Mouse (Mus musculus) midbrain, postnatal 0 days (tissue): Measurements from ENCODE around the gene Aars. TPM values are rescaled to one million over a fixed set of nuclear protein-coding genes. Genes with fewer than 3 reads are reported as not detected.

Experiments used
- ATAC-seq: fragments of 200-750 bp; cut with Nextera tagmentation; 2 replicates; pipeline ENCODE4 v1.8.0; 2017; ENCODE audit warnings: moderate number of reproducible peaks, mild to moderate bottlenecking, moderate TSS enrichment, moderate library complexity; ENCODE audit not compliant: low FRiP score
- DNase-seq: peaks from one replicate; pipeline ENCODE4 v3.0.0-alpha.2; 2015; ENCODE audit warnings: low spot score
- H3K27ac ChIP-seq: fragments of 300-500 bp; sonication (generic); 2 replicates; pipeline ENCODE4 v1.5.1; 2014; ENCODE audit warnings: low read depth, mild to moderate bottlenecking, low read length, mixed read lengths
- H3K27me3 ChIP-seq: fragments of 300-500 bp; sonication (generic); 2 replicates; pipeline ENCODE4 v1.6.1; 2014; ENCODE audit warnings: low read length, control low read depth, mixed read lengths; ENCODE audit not compliant: insufficient read depth
- H3K36me3 ChIP-seq: fragments of 300-500 bp; sonication (generic); 2 replicates; pipeline ENCODE4 v1.6.1; 2014; ENCODE audit warnings: low read length, control low read depth, mixed read lengths; ENCODE audit not compliant: insufficient read depth
- H3K4me1 ChIP-seq: fragments of 300-500 bp; sonication (generic); 2 replicates; pipeline ENCODE4 v1.6.1; 2014; ENCODE audit warnings: mild to moderate bottlenecking, control low read depth, antibody characterized with exemption, low read length, mixed read lengths; ENCODE audit not compliant: insufficient read depth
- H3K4me2 ChIP-seq: fragments of 300-500 bp; sonication (generic); 2 replicates; pipeline ENCODE4 v1.6.1; 2014; ENCODE audit warnings: low read depth, mild to moderate bottlenecking, low read length, mixed read lengths; ENCODE audit not compliant: poor library complexity, severe bottlenecking
- H3K4me3 ChIP-seq: fragments of 300-500 bp; sonication (generic); 2 replicates; pipeline ENCODE4 v1.5.1; 2014; ENCODE audit warnings: low read depth, mild to moderate bottlenecking, low read length, moderate library complexity
- H3K9ac ChIP-seq: fragments of 300-500 bp; sonication (generic); replicated peaks from 2 replicates; pipeline ENCODE4 v1.6.1; 2014; ENCODE audit warnings: mild to moderate bottlenecking, low read length, moderate library complexity, mixed read lengths; ENCODE audit not compliant: poor library complexity, severe bottlenecking
- H3K9me3 ChIP-seq: fragments of 300-500 bp; sonication (generic); 2 replicates; pipeline ENCODE4 v1.6.1; 2016; ENCODE audit warnings: low read length, control low read depth
- CTCF ChIP-seq: IDR thresholded peaks from 2 replicates; pipeline ENCODE4 v1.5.1; 2016; ENCODE audit warnings: antibody characterized with exemption, mild to moderate bottlenecking
- WGBS: fragments of 180-500 bp; shearing (Covaris S2); extraction: QIAGEN DNeasy Blood & Tissue Kit; methylation state at CpG from one replicate; pipeline ENCODE4 v1.1.7; 2014; 5-methylcytosine and 5-hydroxymethylcytosine counted together
- polyA plus RNA-seq: library from polyadenylated mRNA; unstranded; fragments of >200 nt; fragmentation: Nextera tagmentation; extraction: Ambion mirVana; gene quantifications from 2 replicates; pipeline ENCODE4 v1.2.1, GENCODE M21; 2015
- total RNA-seq: library from RNA; depleted of rRNA; stranded (reverse); fragments of >200 nt; gene quantifications from 2 replicates; pipeline ENCODE4 v1.2.3, GENCODE M21; 2014

Gene Aars
- total and polyA plus RNA-seq, 2 experiments from 2014 or later: 86.8 to 110 TPM

DNA sequence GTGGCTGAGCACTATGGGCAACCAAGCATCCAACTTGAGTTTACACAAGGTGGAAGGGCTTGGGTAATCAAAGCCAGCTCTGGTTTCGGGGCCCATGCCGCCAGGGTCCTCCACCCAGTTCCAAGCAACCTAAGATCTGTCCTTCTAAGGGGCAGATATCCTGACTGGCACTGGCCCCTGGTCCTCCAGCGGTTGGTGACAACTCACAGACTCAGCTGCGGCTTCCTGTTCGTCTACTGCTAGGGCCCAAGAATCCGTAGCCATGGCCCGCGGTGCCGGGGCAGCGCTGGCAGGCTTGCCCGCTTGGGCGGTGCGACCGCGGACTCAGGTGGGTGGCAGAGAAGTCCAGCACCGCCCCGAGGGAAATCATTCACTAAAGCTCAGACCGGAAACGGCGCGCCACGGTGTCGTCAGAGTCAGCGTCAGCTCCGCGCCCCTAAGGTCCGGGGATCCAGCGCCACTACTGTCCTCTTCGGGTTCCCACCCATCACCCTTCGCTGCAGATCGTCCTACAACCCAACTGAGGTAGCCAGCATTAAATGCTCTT is 5.5 kb upstream of the Aars start:
- H3K9ac ChIP-seq: peak overlapping the region; percentile 86
- peak overlapping the region; percentile 72 for H3K4me3 ChIP-seq
- TF ChIP-seq CTCF: peak; percentile 18; the same call in 1 of the 2 replicates
- 0% methylated on average over 31 of the region's 31 CpGs for WGBS
- ATAC-seq: peak; percentile 87
- H3K4me2 ChIP-seq: peak overlapping the region; percentile 73
- no peaks in the 10 kb centered on the region for H3K36me3 ChIP-seq
- peak; percentile 95 for DNase-seq
- H3K27me3 ChIP-seq: 0 out of 2 replicates have a peak, but pooled peaks cover 7% of the 10 kb centered on the region
- no peaks in the 10 kb centered on the region for H3K4me1 ChIP-seq
- H3K9me3 ChIP-seq: no peaks in the 10 kb centered on the region
- peak overlapping the region; percentile 75 for H3K27ac ChIP-seq

DNA sequence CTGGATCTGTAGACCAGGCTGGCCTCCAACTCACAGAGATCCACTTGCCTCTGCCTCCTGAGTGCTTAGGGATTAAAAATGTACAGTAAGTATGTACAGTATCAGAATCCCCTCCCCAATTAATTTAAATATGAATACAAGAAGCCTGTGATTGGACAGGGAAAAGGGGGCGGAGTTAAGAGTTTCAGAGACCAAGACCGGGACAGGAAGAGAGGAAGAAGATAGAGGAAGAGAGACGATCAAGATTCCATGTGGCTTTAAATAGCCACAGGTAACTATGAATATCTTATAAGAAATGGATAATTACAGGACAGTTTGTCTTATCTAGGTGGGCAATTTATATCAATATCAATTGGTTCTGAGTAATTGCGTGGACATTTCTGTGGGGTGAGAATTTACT is 3.4 kb upstream of the Aars start:
- H3K4me1 ChIP-seq: no peaks in the 10 kb centered on the region
- 61% methylated on average over 4 of the region's 4 CpGs for WGBS
- no peak overlapping the region for H3K9ac ChIP-seq
- no peak overlapping the region for H3K4me2 ChIP-seq
- no peaks in the 10 kb centered on the region for H3K9me3 ChIP-seq
- H3K27ac ChIP-seq: no peak overlapping the region
- ATAC-seq: no peak
- H3K4me3 ChIP-seq: no peak overlapping the region
- H3K27me3 ChIP-seq: 0 out of 2 replicates have a peak, but pooled peaks cover 7% of the 10 kb centered on the region
- DNase-seq: no peak
- H3K36me3 ChIP-seq: no peaks in the 10 kb centered on the region
- no peak for TF ChIP-seq CTCF

DNA sequence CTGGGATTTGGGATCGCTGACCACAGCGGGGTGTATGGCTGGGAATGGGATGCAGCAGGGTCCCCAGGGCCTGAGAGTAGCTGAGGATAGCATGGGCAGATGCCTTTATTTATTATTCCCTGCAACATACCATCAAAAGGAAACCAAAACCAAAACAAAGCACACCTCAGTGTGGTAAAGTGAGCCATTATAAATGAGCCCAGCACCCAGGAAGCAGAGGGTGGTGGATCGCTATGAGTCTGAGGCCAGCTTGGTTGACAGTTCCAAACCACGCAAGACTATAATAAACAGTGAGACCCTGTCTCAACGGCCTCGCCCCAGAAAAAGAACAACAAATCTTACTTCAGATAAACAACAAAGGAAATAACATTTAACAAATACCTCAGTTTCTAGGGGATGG is 2.9 kb upstream of the Aars start:
- H3K4me2 ChIP-seq: no peak overlapping the region

GRCm38 (mm10) chr8:111031572-111031971 is 1.4 kb upstream of the Aars start, which contains the start of gene Ddx19b:
TSS of gene Ddx19b (minus strand) at chr8:111031751.
- no peaks in the 10 kb centered on the region for H3K9me3 ChIP-seq
- H3K27ac ChIP-seq: no peak within 1 kb of the TSS
- no peaks in the 10 kb centered on the region for H3K36me3 ChIP-seq
- no peak within 1 kb of the TSS for H3K4me3 ChIP-seq
- DNase-seq (no peak), ATAC-seq (no peak)
- no peak within 1 kb of the TSS for H3K9ac ChIP-seq
- no peak for TF ChIP-seq CTCF
- 96% methylated on average over 19 of the region's 19 CpGs for WGBS
- no peak within 1 kb of the TSS for H3K4me2 ChIP-seq
- H3K4me1 ChIP-seq: no peaks in the 10 kb centered on the region
- H3K27me3 ChIP-seq: 0 out of 2 replicates have a peak, but pooled peaks cover 7% of the 10 kb centered on the region

More for the DNA sequence above, 2.9 kb upstream of the Aars start:
- no peaks in the 10 kb centered on the region for H3K4me1 ChIP-seq
- 0 out of 2 replicates have a peak, but pooled peaks cover 7% of the 10 kb centered on the region for H3K27me3 ChIP-seq
- TF ChIP-seq CTCF: no peak
- ATAC-seq: no peak
- H3K9me3 ChIP-seq: no peaks in the 10 kb centered on the region
- DNase-seq: no peak
- WGBS: 82% methylated on average over 6 of the region's 6 CpGs
- no peak overlapping the region for H3K9ac ChIP-seq
- H3K4me3 ChIP-seq: no peak overlapping the region
- no peaks in the 10 kb centered on the region for H3K36me3 ChIP-seq
- H3K27ac ChIP-seq: no peak overlapping the region

- ATAC-seq (peak; percentile 99), DNase-seq (peak; percentile 100)
- 6% methylated on average over 36 of the region's 37 CpGs for WGBS
- H3K27ac ChIP-seq: peak overlapping the region; percentile 90
- H3K9me3 ChIP-seq: no peaks in the 10 kb centered on the region
- H3K4me3 ChIP-seq: peak overlapping the region; percentile 71
- peak overlapping the region; percentile 86 for H3K9ac ChIP-seq
- 0 out of 2 replicates have a peak, but pooled peaks cover 7% of the 10 kb centered on the region for H3K27me3 ChIP-seq
- peak overlapping the region; percentile 64 for H3K4me2 ChIP-seq
- no peaks in the 10 kb centered on the region for H3K4me1 ChIP-seq
- TF ChIP-seq CTCF: no peak
- peaks cover 10% of the 10 kb centered on the region for H3K36me3 ChIP-seq
These were observed 705 bp downstream of the Aars start for GRCm38 (mm10) chr8:111033482-111034215.

DNA sequence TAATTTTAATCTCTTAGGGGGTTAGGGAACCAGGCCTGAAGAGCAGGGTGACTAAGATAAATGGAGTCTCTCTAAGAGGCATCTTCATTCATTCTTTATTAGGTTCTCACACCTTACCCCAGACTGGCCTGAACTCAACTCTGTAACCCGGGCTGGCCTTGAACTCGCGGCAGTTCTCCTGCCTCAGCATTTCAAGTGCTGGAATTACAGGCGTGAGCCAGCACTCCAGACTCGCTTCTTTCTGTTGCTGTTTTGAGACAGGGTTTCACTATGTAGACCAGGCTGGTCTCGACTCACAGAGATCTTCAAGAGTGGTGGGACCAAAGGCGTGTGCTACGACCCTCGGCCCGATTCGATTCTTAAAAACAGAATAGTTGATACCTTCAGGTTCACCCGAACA is 1.3 kb downstream of the Aars start:
- H3K4me1 ChIP-seq: no peaks in the 10 kb centered on the region
- H3K9ac ChIP-seq: peak overlapping the region; percentile 86
- no peak for TF ChIP-seq CTCF
- H3K27ac ChIP-seq: peak overlapping the region; percentile 90
- H3K4me2 ChIP-seq: peak overlapping the region; percentile 64
- 0 out of 2 replicates have a peak, but pooled peaks cover 7% of the 10 kb centered on the region for H3K27me3 ChIP-seq
- WGBS: 23% methylated on average over 12 of the region's 12 CpGs
- peak overlapping the region; percentile 71 for H3K4me3 ChIP-seq
- H3K36me3 ChIP-seq: peaks cover 16% of the 10 kb centered on the region
- H3K9me3 ChIP-seq: no peaks in the 10 kb centered on the region
- no peak for ATAC-seq
- DNase-seq: peak; percentile 28
